Mouse (Mus musculus) CH12.LX (cell line): ENCODE measurements around the gene Lrrc1. TPM values are rescaled to one million over a fixed set of nuclear protein-coding genes. Genes with fewer than 3 reads are reported as not detected.
A peak's percentile ranks its signal among the peaks of the same experiment; 100 is the strongest.

Experiments used
- DNase-seq: peaks from one replicate; pipeline ENCODE4 v3.0.0-alpha.2; 2013; ENCODE audit errors: extremely low read depth
- H3K27ac ChIP-seq: 2 replicates; pipeline ENCODE4 v1.5.1; 2012; ENCODE audit warnings: low read depth, mild to moderate bottlenecking, control low read depth, moderate library complexity; ENCODE audit not compliant: insufficient read depth
- H3K27me3 ChIP-seq: replicated peaks from 2 replicates; pipeline ENCODE3; 2012; ENCODE audit warnings: inconsistent platforms
- H3K36me3 ChIP-seq, 2 experiments: replicated peaks in 1 of 2; 2 replicates each; pipeline versions ENCODE3 to v1.6.1; 2012; ENCODE audit warnings: inconsistent platforms in 1 of 2, low read length in 1 of 2, mild to moderate bottlenecking in 1 of 2, mixed read lengths in 1 of 2, moderate library complexity in 1 of 2; ENCODE audit not compliant: control insufficient read depth in 1 of 2, insufficient read depth in 1 of 2
- H3K4me1 ChIP-seq, 2 experiments: 2 replicates each; pipeline ENCODE4 v1.6.1; 2012; ENCODE audit warnings: inconsistent platforms in 1 of 2, moderate library complexity in 1 of 2; ENCODE audit not compliant: insufficient read depth in 2 of 2, control insufficient read depth in 1 of 2
- H3K4me2 ChIP-seq: 2 replicates; pipeline ENCODE4 v1.6.1; 2012; ENCODE audit warnings: low read depth, mild to moderate bottlenecking, control low read depth; ENCODE audit not compliant: poor library complexity, insufficient read depth, severe bottlenecking
- H3K4me3 ChIP-seq, 3 experiments: fragments of 150-350 bp in 1 of 3; sonication (generic) in 1 of 3; replicated peaks in 1 of 3; 2 replicates each; pipeline versions ENCODE3 to v1.5.1; 2011 to 2012; ENCODE audit warnings: low read depth in 2 of 3, low read length in 2 of 3, mild to moderate bottlenecking in 2 of 3, moderate library complexity in 2 of 3, control low read depth in 1 of 3, improper control_type of control experiment in 1 of 3, inconsistent platforms in 1 of 3, mixed read lengths in 1 of 3; ENCODE audit not compliant: poor library complexity in 1 of 3
- H3K79me2 ChIP-seq: replicated peaks from 2 replicates; pipeline ENCODE4 v1.6.1; 2012; ENCODE audit warnings: mild to moderate bottlenecking, moderate library complexity; ENCODE audit not compliant: control insufficient read depth, poor library complexity, insufficient read depth, severe bottlenecking; ENCODE audit errors: extremely low read depth
- H3K9ac ChIP-seq: 2 replicates; pipeline ENCODE4 v1.6.1; 2012; ENCODE audit warnings: low read depth, mild to moderate bottlenecking, control low read depth, moderate library complexity; ENCODE audit not compliant: insufficient read depth
- H3K9me3 ChIP-seq: replicated peaks from 2 replicates; pipeline ENCODE3; 2012; ENCODE audit warnings: low read length, inconsistent platforms, mixed read lengths
- BHLHE40 ChIP-seq: IDR thresholded peaks from 2 replicates; pipeline ENCODE4 v1.6.1; 2011; ENCODE audit warnings: mild to moderate bottlenecking, low read depth, low read length, improper control_type of control experiment
- CHD1 ChIP-seq: IDR thresholded peaks from 2 replicates; pipeline ENCODE4 v1.6.1; 2012; ENCODE audit warnings: low read depth, low read length, improper control_type of control experiment, inconsistent platforms
- ELF1 ChIP-seq: IDR thresholded peaks from 2 replicates; pipeline ENCODE4 v1.6.1; 2014; ENCODE audit warnings: low read depth, mild to moderate bottlenecking, inconsistent platforms, low read length, improper control_type of control experiment
- EP300 ChIP-seq: IDR thresholded peaks from 2 replicates; pipeline ENCODE4 v1.6.1; 2011; ENCODE audit warnings: low read length, improper control_type of control experiment
- ETS1 ChIP-seq: conservative IDR thresholded peaks from 2 replicates; pipeline ENCODE4 v1.6.1; 2012; ENCODE audit warnings: low read depth, mild to moderate bottlenecking, inconsistent platforms, low read length, improper control_type of control experiment, moderate library complexity
- GABPA ChIP-seq: IDR thresholded peaks from 2 replicates; pipeline ENCODE4 v1.6.1; 2012; ENCODE audit warnings: low read depth, low read length, improper control_type of control experiment, inconsistent platforms; ENCODE audit not compliant: insufficient replicate concordance
- HCFC1 ChIP-seq: IDR thresholded peaks from 2 replicates; pipeline ENCODE4 v1.6.1; 2012; ENCODE audit warnings: low read depth, mild to moderate bottlenecking, inconsistent platforms, low read length, improper control_type of control experiment
- IRF4 ChIP-seq: IDR thresholded peaks from 2 replicates; pipeline ENCODE4 v1.6.1; 2014; ENCODE audit warnings: low read depth, mild to moderate bottlenecking, inconsistent platforms, low read length, improper control_type of control experiment
- JUN ChIP-seq: IDR thresholded peaks from 2 replicates; pipeline ENCODE4 v1.6.1; 2011; ENCODE audit warnings: low read depth, mild to moderate bottlenecking, low read length, improper control_type of control experiment, moderate library complexity; ENCODE audit not compliant: insufficient read depth
- KAT2A ChIP-seq: IDR thresholded peaks from 2 replicates; pipeline ENCODE4 v1.6.1; 2012; ENCODE audit warnings: low read length, improper control_type of control experiment, inconsistent platforms; ENCODE audit not compliant: insufficient replicate concordance
- MAFK ChIP-seq: IDR thresholded peaks from 2 replicates; pipeline ENCODE4 v1.6.1; 2011; ENCODE audit warnings: low read length, improper control_type of control experiment; ENCODE audit not compliant: insufficient replicate concordance
- MAX ChIP-seq: IDR thresholded peaks from 2 replicates; pipeline ENCODE4 v1.6.1; 2011; ENCODE audit warnings: low read length, improper control_type of control experiment
- MAZ ChIP-seq: IDR thresholded peaks from 2 replicates; pipeline ENCODE4 v1.6.1; 2012; ENCODE audit warnings: low read depth, mild to moderate bottlenecking, inconsistent platforms, low read length, improper control_type of control experiment, moderate library complexity
- MEF2A ChIP-seq: IDR thresholded peaks from 2 replicates; pipeline ENCODE4 v1.6.1; 2014; ENCODE audit warnings: low read depth, mild to moderate bottlenecking, inconsistent platforms, low read length, improper control_type of control experiment, borderline replicate concordance
- MXI1 ChIP-seq: IDR thresholded peaks from 2 replicates; pipeline ENCODE4 v1.6.1; 2011; ENCODE audit warnings: mild to moderate bottlenecking, low read depth, low read length, improper control_type of control experiment
- MYC ChIP-seq: IDR thresholded peaks from 2 replicates; pipeline ENCODE4 v1.6.1; 2011; ENCODE audit warnings: low read depth, mild to moderate bottlenecking, improper control_type of control experiment, low read length
- NELFE ChIP-seq: IDR thresholded peaks from 2 replicates; pipeline ENCODE4 v1.6.1; 2011; ENCODE audit warnings: low read depth, low read length, improper control_type of control experiment
- PAX5 ChIP-seq: IDR thresholded peaks from 2 replicates; pipeline ENCODE4 v1.6.1; 2012; ENCODE audit warnings: low read length, inconsistent platforms, mixed read lengths
- RAD21 ChIP-seq: IDR thresholded peaks from 2 replicates; pipeline ENCODE4 v1.6.1; 2011; ENCODE audit warnings: low read depth, mild to moderate bottlenecking, low read length, improper control_type of control experiment, moderate library complexity
- SMC3 ChIP-seq: IDR thresholded peaks from 2 replicates; pipeline ENCODE4 v1.6.1; 2011; ENCODE audit warnings: low read depth, low read length, improper control_type of control experiment
- TBP ChIP-seq: conservative IDR thresholded peaks from 2 replicates; pipeline ENCODE4 v1.6.1; 2011; ENCODE audit warnings: low read depth, low read length, improper control_type of control experiment
- TCF12 ChIP-seq: IDR thresholded peaks from 2 replicates; pipeline ENCODE4 v1.6.1; 2014; ENCODE audit warnings: low read depth, mild to moderate bottlenecking, inconsistent platforms, low read length, improper control_type of control experiment
- USF1 ChIP-seq: IDR thresholded peaks from 2 replicates; pipeline ENCODE4 v1.6.1; 2014; ENCODE audit warnings: low read depth, mild to moderate bottlenecking, inconsistent platforms, low read length, improper control_type of control experiment
- ZKSCAN1 ChIP-seq: IDR thresholded peaks from 2 replicates; pipeline ENCODE4 v1.6.1; 2012; ENCODE audit warnings: low read depth, inconsistent platforms, low read length, improper control_type of control experiment, borderline replicate concordance
- ZMIZ1 ChIP-seq: IDR thresholded peaks from 2 replicates; pipeline ENCODE4 v1.6.1; 2012; ENCODE audit warnings: low read depth, mild to moderate bottlenecking, inconsistent platforms, low read length, improper control_type of control experiment
- ZNF384 ChIP-seq: IDR thresholded peaks from 2 replicates; pipeline ENCODE4 v1.6.1; 2012; ENCODE audit warnings: low read depth, low read length, improper control_type of control experiment, inconsistent platforms
- dilution Hi-C: fragments of 300-500 bp; cut with MboI; formaldehyde crosslinking; loops from 2 replicates; pipeline ENCODE4 v1.14.3; 2020; ENCODE audit warnings: low sequenced_read_pairs; ENCODE audit not compliant: extremely low pct_unique_long_range_greater_than_20kb, extremely low pct_ligation_motif_present
- in situ Hi-C: fragments of 300-500 bp; cut with MboI; formaldehyde crosslinking; loops from 3 replicates; pipeline ENCODE4 v1.14.3; 2019; ENCODE audit warnings: low sequenced_read_pairs, low pct_ligation_motif_present, low pct_unique_long_range_greater_than_20kb, mixed read lengths
- polyA plus RNA-seq: library from polyadenylated mRNA; unstranded; fragments of >175 nt; gene quantifications from 2 replicates; pipeline ENCODE4 v1.2.1, GENCODE M21; 2012; ENCODE audit warnings: low read depth; ENCODE audit not compliant: insufficient read length
- total RNA-seq, 2 experiments: library from RNA; depleted of rRNA; stranded (reverse); fragments of 300-350 nt in 1 of 2; fragments of >200 nt in 1 of 2; gene quantifications; 2 replicates each; pipeline ENCODE4 v1.2.3; 2012 to 2014

Lrrc1 gene
- total and polyA plus RNA-seq, 3 experiments, result 15.4 to 15.8 (median 15.8) TPM

- no peak overlapping the region for H3K4me3 ChIP-seq
- in situ Hi-C loops, result no loop called here
- no peaks in the 10 kb centered on the region for H3K36me3 ChIP-seq
- TF ChIP-seq ETS1, result peak; percentile 67
- TF ChIP-seq MAFK, result peak; percentile 47; the same call in 1 of the 2 replicates
- no peak for TF ChIP-seq MXI1
- 0 out of 2 replicates have a peak, but pooled peaks have one; percentile 34 for TF ChIP-seq TBP
- peak; percentile 37; the same call in 1 of the 2 replicates for TF ChIP-seq JUN
- TF ChIP-seq KAT2A, result peak; percentile 67; the same call in 1 of the 2 replicates
- TF ChIP-seq NELFE, result no peak
- TF ChIP-seq EP300, result peak; percentile 76; the same call in 1 of the 2 replicates
- peak; percentile 28; the same call in 1 of the 2 replicates for TF ChIP-seq BHLHE40
- TF ChIP-seq MYC, result 0 out of 2 replicates have a peak, but pooled peaks have one; percentile 16
- TF ChIP-seq MEF2A, result peak; percentile 27; the same call in 1 of the 2 replicates
- TF ChIP-seq MAX, result no peak
- peak; percentile 46; the same call in 1 of the 2 replicates for TF ChIP-seq TCF12
- TF ChIP-seq CHD1, result no peak
- TF ChIP-seq IRF4, result peak; percentile 61
- no peak for TF ChIP-seq SMC3
- TF ChIP-seq, all 38 proteins: peak for 11
- H3K79me2 ChIP-seq, result no peaks in the 10 kb centered on the region
- peaks cover 28 to 41% of the 10 kb centered on the region in 2 experiments for H3K4me1 ChIP-seq
- H3K9me3 ChIP-seq, result peaks cover 9% of the 10 kb centered on the region
- peak overlapping the region; percentile 95 for H3K27ac ChIP-seq
- dilution Hi-C loops, result no loop called here
- no peaks in the 10 kb centered on the region for H3K27me3 ChIP-seq
- H3K9ac ChIP-seq, result peak overlapping the region; percentile 53; the same call in 1 of the 2 replicates
- DNase-seq, result peak; percentile 80
- peak overlapping the region; percentile 41 for H3K4me2 ChIP-seq
Observed at GRCm38 (mm10) chr9:77561827-77562226, 17.2 kb upstream of the Lrrc1 start.

- H3K4me1 ChIP-seq, result peaks cover 26 to 62% of the 10 kb centered on the region in 2 experiments
- in situ Hi-C loops, result no loop called here
- TF ChIP-seq MEF2A (no peak), JUN (no peak), ZNF384 (peak; percentile 80), PAX5 (no peak), CHD1 (no peak), EP300 (no peak), SMC3 (no peak), TCF12 (peak; percentile 40; the same call in 1 of the 2 replicates), ZMIZ1 (no peak), NELFE (no peak), ZKSCAN1 (no peak), ELF1 (0 out of 2 replicates have a peak, but pooled peaks have one; percentile 21), HCFC1 (no peak), MAFK (no peak), USF1 (no peak), TBP (peak; percentile 69; the same call in 1 of the 2 replicates), ETS1 (peak; percentile 28; the same call in 1 of the 2 replicates), RAD21 (no peak), GABPA (no peak), IRF4 (no peak; the same call in 1 of the 2 replicates), MAZ (peak; percentile 69; the same call in 1 of the 2 replicates)
- dilution Hi-C loops, result no loop called here
- H3K9ac ChIP-seq, result peak overlapping the region; percentile 42; the same call in 1 of the 2 replicates
- H3K4me3 ChIP-seq, result peak overlapping the region; percentile 47 to 52 (median 51)
- no peak overlapping the region; the same call in 1 of the 2 replicates for H3K27ac ChIP-seq
- H3K36me3 ChIP-seq, result peaks cover 11 to 22% of the 10 kb centered on the region in 2 experiments
- peak overlapping the region; percentile 17; the same call in 1 of the 2 replicates for H3K4me2 ChIP-seq
- no peaks in the 10 kb centered on the region for H3K79me2 ChIP-seq
- H3K9me3 ChIP-seq, result peaks cover 6% of the 10 kb centered on the region
- DNase-seq, result peak; percentile 48
- no peaks in the 10 kb centered on the region for H3K27me3 ChIP-seq
Observed at GRCm38 (mm10) chr9:77557963-77558362, 13.3 kb upstream of the Lrrc1 start.
